Comparison of ENCODE assay signal across 18 mouse cellular contexts in the genomic region with DNA sequence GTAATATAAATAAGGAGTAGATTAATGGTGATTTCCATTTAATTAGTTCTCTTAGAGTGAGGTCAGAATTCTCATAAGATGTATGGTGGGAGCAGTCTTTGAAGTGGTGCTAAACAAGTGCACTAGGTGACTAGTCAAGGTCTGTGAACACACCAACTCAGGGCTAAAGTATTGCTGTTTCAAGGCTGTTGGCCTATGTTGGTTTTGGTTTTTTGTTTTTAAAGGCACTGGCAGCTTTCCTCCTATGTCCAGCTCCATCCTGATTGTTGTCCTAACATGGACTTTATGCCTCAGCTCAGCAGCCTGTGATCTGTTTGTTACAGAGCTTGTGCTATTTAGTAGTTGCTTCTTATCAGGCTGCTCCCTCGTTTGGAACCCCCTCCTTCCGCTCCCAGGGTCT.
"Had no signal": no experiment of that assay in that cellular context is flagged by ENCODE, and none has a peak within 500 bp of the region (broad histone marks: within the 10 kb centered on the region; RNA-seq: fewer than 3 reads in every experiment).

No protein-coding gene starts in this region.

- H3K27me3 ChIP-seq: midbrain, embryonic 12.5 days; neural tube, embryonic 13.5 days; neural tube, embryonic 15.5 days; stomach, embryonic 15.5 days had no signal

- H3K9me3 ChIP-seq: midbrain, embryonic 10.5 days; midbrain, embryonic 12.5 days; neural tube, embryonic 13.5 days; neural tube, embryonic 15.5 days; stomach, embryonic 15.5 days had no signal

- H3K9ac ChIP-seq: lung, embryonic 14.5 days; midbrain, embryonic 12.5 days; neural tube, embryonic 13.5 days; neural tube, embryonic 15.5 days; stomach, embryonic 15.5 days had no signal

- DNase-seq: lung, adult 18-20 months; lung, embryonic 14.5 days; lung, postnatal 10 days; lung, postnatal 4 days; retina, postnatal 1 day; right cerebral cortex, adult 18-20 months; right cerebral cortex, postnatal 25 days; right cerebral cortex, postnatal 4 days; thymus, adult 2 months; thymus, postnatal 25 days; thymus, postnatal 4 days had no signal

- H3K27ac ChIP-seq: midbrain, embryonic 12.5 days; stomach, embryonic 15.5 days; stomach, postnatal 0 days had no signal

- H3K4me2 ChIP-seq: lung, embryonic 14.5 days; midbrain, embryonic 12.5 days; neural tube, embryonic 13.5 days; neural tube, embryonic 15.5 days; stomach, embryonic 15.5 days had no signal

- H3K36me3 ChIP-seq: midbrain, embryonic 10.5 days; midbrain, embryonic 12.5 days; neural tube, embryonic 13.5 days; neural tube, embryonic 15.5 days; stomach, embryonic 15.5 days had no signal

- H3K4me3 ChIP-seq: midbrain, embryonic 10.5 days; midbrain, embryonic 12.5 days; myocyte; neural tube, embryonic 13.5 days; neural tube, embryonic 15.5 days; stomach, embryonic 15.5 days had no signal
